Mouse (Mus musculus): ENCODE measurements around the gene Tnni1.

Tnni1 gene

GRCm38 (mm10) chr1:135840675-135841395 lies 61.6 kb downstream of the Tnni1 start:
- DNase-seq (ENCODE audit: extremely low read depth, low read depth, low spot score), result no peak

GRCm38 (mm10) chr1:135843519-135844262 lies 64.5 kb downstream of the Tnni1 start:
- DNase-seq (ENCODE audit: extremely low read depth, low read depth, low spot score), result no peak

- DNase-seq (ENCODE audit: extremely low read depth, low read depth, low spot score), result no peak
These were observed 65.2 kb downstream of the Tnni1 start for GRCm38 (mm10) chr1:135844481-135844880.

- DNase-seq (ENCODE audit: extremely low read depth, low read depth, low spot score), result no peak
These were observed 67.4 kb downstream of the Tnni1 start for GRCm38 (mm10) chr1:135846632-135847031.

- DNase-seq (ENCODE audit: extremely low read depth, low read depth, low spot score), result no peak
These were observed 67.9 kb downstream of the Tnni1 start for GRCm38 (mm10) chr1:135847139-135847562.

GRCm38 (mm10) chr1:135847611-135848351 lies 68.5 kb downstream of the Tnni1 start:
- DNase-seq (ENCODE audit: extremely low read depth, low read depth, low spot score), result no peak

- DNase-seq (ENCODE audit: extremely low read depth, low read depth, low spot score), result no peak
These were observed 71.7 kb downstream of the Tnni1 start for GRCm38 (mm10) chr1:135850722-135851512.

- DNase-seq (ENCODE audit: extremely low read depth, low read depth, low spot score), result no peak
These were observed 73.0 kb downstream of the Tnni1 start for GRCm38 (mm10) chr1:135852044-135852756.

- DNase-seq (ENCODE audit: extremely low read depth, low read depth, low spot score), result no peak
These were observed 74.0 kb downstream of the Tnni1 start for GRCm38 (mm10) chr1:135853200-135853599.

- no peak for DNase-seq (ENCODE audit: extremely low read depth, low read depth, low spot score)
These were observed 75.5 kb downstream of the Tnni1 start for GRCm38 (mm10) chr1:135854591-135855343.

- DNase-seq (ENCODE audit: extremely low read depth, low read depth, low spot score), result no peak
These were observed 76.1 kb downstream of the Tnni1 start for GRCm38 (mm10) chr1:135855344-135855687.

GRCm38 (mm10) chr1:135856070-135856469 lies 76.8 kb downstream of the Tnni1 start:
- DNase-seq (ENCODE audit: extremely low read depth, low read depth, low spot score), result no peak

GRCm38 (mm10) chr1:135857137-135857775 lies 78.0 kb downstream of the Tnni1 start:
- DNase-seq (ENCODE audit: extremely low read depth, low read depth, low spot score), result no peak

GRCm38 (mm10) chr1:135858533-135858932 lies 79.3 kb downstream of the Tnni1 start:
- DNase-seq (ENCODE audit: extremely low read depth, low read depth, low spot score), result no peak
